Mouse (Mus musculus): ENCODE measurements around the gene Gm42906.

The Gm42906 gene

GRCm38 (mm10) chr5:151393821-151394662, 33.9 kb downstream of the Gm42906 start:
- DNase-seq = no peak

GRCm38 (mm10) chr5:151389827-151390226, 38.1 kb downstream of the Gm42906 start:
- DNase-seq = no peak

DNA sequence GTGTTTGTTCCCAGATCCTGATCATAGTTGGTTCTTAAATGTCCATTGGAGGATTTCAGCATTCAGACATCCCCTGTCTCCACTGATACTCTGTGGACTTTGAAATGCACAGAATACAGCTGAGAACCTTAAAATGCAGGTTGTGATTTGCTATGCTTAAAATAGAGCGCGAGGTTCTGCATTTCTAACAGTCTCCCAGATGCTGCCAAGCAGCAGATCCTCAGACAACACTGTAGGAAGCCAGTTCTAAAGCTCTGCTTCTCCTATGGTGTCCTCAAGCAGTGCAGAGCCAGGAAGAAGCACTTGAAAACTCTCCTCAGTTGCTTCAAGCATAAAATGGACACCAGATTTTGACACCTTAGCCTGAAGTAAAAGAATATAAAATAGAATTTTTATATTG, 48.1 kb downstream of the Gm42906 start:
- no peak for DNase-seq

DNA sequence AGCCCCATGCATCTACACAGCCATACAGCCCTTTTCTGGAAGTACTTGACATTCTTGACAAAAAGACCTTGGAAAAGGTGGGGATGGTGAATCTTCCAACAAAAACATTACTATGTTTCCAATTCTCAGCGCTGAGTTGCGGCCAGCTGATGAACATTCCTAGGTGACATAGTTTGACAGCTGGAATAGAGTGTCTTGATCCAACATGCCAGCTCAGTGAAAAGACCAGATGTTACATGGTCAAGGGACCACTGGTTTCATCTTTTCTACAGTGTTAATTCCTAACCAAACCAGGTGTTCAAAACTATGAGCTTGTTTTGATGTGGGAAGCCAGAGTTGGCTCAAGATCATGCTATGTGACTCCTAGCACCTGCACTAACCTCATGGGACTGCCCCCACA, 48.8 kb downstream of the Gm42906 start:
- DNase-seq = no peak

GRCm38 (mm10) chr5:151376931-151377330, 51.0 kb downstream of the Gm42906 start:
- DNase-seq = no peak

DNA sequence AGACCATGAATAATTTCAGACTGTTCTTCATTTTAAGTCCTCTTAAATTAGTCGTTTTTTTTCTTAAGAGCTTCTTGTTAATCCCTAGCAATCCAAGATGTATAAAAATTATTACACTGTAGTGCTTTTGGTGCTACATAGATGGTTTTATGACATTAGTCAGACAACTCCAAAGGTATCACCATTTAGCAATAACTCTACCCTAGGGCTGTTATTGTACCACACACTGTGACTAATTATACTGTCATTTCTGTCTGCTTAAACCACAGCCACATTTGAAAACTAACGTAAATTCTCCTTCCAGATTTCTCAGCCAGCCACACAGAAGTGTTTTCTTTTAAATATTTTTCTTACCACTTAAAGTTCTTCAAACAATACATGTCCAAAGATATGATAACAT, 53.1 kb downstream of the Gm42906 start:
- DNase-seq = no peak

DNA sequence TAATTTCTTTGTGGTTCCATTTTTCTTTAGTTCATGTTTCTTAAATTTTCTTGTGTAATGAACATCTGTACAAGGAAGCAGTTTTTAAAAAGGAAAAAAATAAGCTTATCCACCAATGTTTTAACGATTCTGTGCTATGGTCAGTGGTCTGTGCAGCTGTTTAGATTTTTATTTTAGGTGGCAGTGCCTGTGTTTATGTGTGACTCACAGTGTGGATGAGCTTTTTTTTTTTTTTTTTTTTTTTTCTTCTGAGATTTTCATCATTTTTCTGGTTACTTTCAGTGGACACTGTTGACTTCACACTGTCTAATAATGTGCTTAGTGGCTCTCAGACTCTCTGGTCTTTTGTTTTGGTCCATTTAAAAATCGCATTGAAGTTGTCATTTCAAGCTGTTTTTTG, 56.8 kb downstream of the Gm42906 start:
- no peak for DNase-seq

GRCm38 (mm10) chr5:151369306-151369721, 58.6 kb downstream of the Gm42906 start:
- DNase-seq = peak; percentile 5 to 11

GRCm38 (mm10) chr5:151368395-151369190, 59.4 kb downstream of the Gm42906 start:
- peak; percentile 99 to 100 for DNase-seq

DNA sequence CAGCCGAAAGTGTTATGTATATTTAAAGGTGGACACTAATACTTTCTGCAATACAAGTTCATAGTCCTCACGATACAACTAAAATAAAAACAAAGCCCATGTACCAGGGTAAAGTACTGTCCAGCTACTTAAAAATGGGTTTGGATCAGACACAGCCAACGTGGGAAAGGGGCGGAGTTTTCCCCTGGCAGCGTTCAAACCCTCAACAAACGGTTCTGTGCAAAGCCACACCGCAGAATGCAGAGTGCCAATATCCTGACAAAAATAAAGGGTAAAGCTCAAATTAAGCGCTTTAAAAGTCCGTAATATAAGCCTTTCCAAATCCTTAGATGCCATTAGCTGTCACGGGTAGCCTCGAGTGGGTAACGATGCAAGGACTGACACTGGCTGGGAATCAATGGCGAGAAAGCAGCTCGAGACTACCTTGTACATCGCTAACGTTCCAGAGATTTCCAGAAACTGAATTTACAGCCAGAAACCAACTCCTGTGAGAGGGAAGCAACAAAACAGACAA, 60.0 kb downstream of the Gm42906 start:
- no peak for DNase-seq

GRCm38 (mm10) chr5:151367317-151367716, 60.6 kb downstream of the Gm42906 start:
- DNase-seq = no peak

DNA sequence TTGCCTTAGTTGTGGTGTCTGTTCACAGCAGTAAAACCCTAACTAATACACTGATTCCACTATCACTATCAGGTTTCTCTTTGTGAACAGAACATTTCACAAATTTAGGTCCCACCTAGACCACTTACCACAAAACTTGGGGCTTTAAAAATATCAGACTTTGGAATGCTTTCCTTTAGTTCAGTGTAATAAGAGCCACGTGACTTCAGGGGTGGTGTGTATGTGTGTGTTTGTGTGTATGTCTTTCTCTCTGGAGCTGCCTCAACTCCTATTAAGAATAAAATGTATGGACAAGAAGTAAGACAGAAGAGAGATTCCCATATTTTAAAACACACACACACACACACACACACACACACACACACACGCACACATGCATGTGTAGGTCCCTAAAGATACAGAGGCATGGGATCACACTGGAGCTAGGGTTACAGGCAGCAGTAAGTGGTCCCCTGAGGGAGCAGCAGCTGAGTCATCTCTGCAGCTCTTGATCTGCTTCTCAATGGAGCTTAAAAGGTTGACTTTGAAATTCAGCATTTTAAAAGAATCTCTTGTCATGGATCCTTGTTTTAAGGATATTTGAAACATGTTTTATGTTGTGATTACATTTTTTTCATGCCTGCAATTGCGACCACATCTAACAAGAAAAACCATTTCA, 64.5 kb downstream of the Gm42906 start:
- no peak for DNase-seq

- DNase-seq = no peak
Observed at GRCm38 (mm10) chr5:151349616-151350015, 78.3 kb downstream of the Gm42906 start.

GRCm38 (mm10) chr5:151348418-151348817, 79.5 kb downstream of the Gm42906 start:
- DNase-seq = no peak

DNA sequence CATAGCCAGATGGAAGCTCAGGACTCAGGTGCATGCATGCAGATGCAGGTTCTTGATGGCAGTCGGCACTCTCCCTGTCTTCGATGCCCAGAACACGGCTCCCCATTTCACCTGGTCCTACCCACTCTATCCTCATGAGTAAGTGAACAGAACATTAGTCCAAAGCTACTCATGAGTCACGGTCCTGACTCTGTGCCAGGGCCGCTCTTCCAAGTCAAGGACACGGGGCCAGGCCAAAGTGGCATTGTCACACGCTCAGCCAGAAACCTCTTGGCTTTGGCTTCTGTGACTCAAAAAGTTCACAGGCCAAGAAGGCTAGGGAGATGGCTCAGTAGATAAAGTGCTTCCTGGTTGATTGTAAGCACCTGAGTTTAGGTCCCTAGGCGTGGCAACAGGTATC, 81.3 kb downstream of the Gm42906 start:
- no peak for DNase-seq

DNA sequence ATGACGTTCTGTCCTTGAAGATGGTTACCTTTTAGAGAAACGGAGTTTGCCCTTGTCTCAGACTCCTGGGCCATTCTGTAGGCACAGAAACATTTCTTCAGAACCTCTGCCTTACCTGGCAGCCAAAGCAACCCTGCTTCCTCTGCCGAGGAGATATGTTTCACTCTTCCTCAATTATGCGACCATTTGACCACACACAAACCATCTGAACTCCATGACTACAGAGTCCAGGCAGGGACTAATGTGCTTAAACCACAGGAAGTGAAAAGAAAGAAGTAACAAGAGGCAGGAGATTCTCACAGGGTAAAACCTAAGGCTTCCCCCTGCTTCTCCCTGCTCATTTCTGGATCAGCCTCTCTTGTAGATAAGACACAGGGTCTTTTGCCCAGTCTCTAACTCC, 83.2 kb downstream of the Gm42906 start:
- no peak for DNase-seq

DNA sequence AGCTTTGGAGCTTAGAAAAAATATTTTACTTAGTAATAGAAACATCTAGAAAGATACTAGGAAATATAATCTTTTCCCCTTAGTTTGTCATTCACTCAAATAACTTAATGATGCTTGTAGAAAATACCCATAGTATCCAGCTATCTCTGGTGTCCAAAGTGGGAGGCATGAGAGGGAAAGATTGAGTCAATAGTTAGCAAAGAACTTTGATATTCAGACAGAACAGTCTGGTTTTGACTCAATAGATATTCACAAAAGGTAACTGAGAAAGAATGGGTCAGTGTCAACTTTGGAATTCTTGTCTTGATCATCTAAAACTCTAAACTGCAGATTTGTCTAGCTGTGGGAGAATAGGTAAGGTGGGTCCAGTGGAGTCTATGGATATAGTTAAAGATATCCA, 94.3 kb downstream of the Gm42906 start:
- no peak for DNase-seq

DNA sequence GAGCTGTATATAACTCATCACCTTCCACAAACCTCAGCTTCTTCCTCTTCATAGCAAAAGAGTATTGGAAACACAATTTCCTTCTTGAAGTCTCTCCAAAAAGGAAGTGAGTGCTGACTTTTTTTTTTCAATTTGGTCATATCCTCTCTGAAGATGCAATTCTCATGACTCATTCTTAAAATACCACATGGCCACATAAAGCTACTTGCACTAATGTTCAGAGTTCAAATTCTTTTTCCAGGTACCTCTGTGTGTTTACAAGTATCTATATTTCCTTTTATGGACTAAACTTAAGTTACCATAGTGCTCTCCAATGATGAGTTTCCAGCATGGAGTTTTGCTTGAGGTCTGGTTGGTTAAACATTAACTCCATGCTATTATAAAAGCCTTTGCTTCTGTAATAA, 94.8 kb downstream of the Gm42906 start:
- DNase-seq = no peak

GRCm38 (mm10) chr5:151315804-151316597, 112.0 kb downstream of the Gm42906 start:
- no peak for DNase-seq

DNA sequence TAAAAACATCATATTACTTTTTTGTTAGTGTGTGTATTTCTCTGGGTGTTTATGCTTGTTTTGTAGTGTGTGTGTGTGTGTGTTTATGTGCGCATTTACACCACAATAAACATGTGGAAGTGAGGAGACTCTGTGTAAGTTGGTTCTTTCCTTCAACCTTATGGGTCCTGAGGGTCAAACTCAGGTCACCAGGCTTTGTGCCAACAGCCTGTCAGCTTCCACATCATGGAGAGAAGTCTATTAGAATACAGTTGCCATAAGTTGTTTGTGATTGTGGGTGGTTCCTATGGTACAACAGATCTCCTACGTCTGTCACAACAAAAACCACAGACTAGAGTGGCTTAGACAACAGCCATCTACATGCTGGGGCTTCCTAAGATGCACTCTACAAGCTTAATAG, 127.7 kb downstream of the Gm42906 start:
- no peak for DNase-seq

- no peak for DNase-seq
Observed at GRCm38 (mm10) chr5:151299576-151299975, 128.4 kb downstream of the Gm42906 start.

- DNase-seq = no peak
Observed at GRCm38 (mm10) chr5:151298371-151298770, 129.6 kb downstream of the Gm42906 start.

Data from B cell, adult 2 months (primary cell).